In genomic region chr15:101132761-101133160, GRCm38 (mm10) we compare ENCODE assay signal across 12 mouse cellular contexts. TPM values are rescaled to one million over a fixed set of nuclear protein-coding genes. Genes with fewer than 3 reads are reported as not detected.
DNase-seq lines count a peak whose midpoint lies in the region; ATAC-seq and TF ChIP-seq lines count a peak whose summit lies in the region.
"Had no signal": no experiment of that assay in that cellular context is flagged by ENCODE, and none has a peak within 500 bp of the region (broad histone marks: within the 10 kb centered on the region; RNA-seq: fewer than 3 reads in every experiment).

No protein-coding gene starts in this region.

- DNase-seq in heart, adult 11 months, result peak; percentile 93
- no peak for DNase-seq in kidney, adult 18-20 months
- no peak for DNase-seq in spleen, adult 2 months (ENCODE audit: low read depth in 1 of 2, low spot score in 2 of 2)
- DNase-seq in spleen, postnatal 4 days (ENCODE audit: low spot score in 2 of 2), result no peak
- DNase-seq in adrenal gland, adult (ENCODE audit: inconsistent age in 2 of 2, low spot score in 1 of 2), result no peak
- no peak for DNase-seq in c-Kit-positive CD71-positive TER-119-positive erythroid progenitor cells, embryonic 14.5 days (ENCODE audit: low spot score)
- DNase-seq: cerebellum, postnatal 10 days; heart, postnatal 36 days had no signal

- no peaks in the 10 kb centered on the region for H3K36me3 ChIP-seq in heart, embryonic 12.5 days
- H3K36me3 ChIP-seq in kidney, embryonic 15.5 days, result peaks cover 6% of the 10 kb centered on the region
- H3K36me3 ChIP-seq in spleen, adult 2 months (ENCODE audit: control insufficient read depth, insufficient read depth, low read length), result no peaks in the 10 kb centered on the region

- WGBS in heart, embryonic 12.5 days, result 63% methylated on average over 6 of the region's 6 CpGs
- WGBS in kidney, embryonic 15.5 days, result 75% methylated on average over 6 of the region's 6 CpGs
- 49% methylated on average over 6 of the region's 6 CpGs for WGBS in spleen, adult 2 months

- H3K9me3 ChIP-seq in heart, embryonic 12.5 days (replicated peaks), result no peaks in the 10 kb centered on the region; the same call in 1 of the 2 replicates
- no peaks in the 10 kb centered on the region for H3K9me3 ChIP-seq in kidney, embryonic 15.5 days (replicated peaks)

- H3K9ac ChIP-seq in heart, embryonic 12.5 days, result no peak overlapping the region
- no peak overlapping the region for H3K9ac ChIP-seq in kidney, embryonic 15.5 days

- H3K4me2 ChIP-seq in heart, embryonic 12.5 days, result no peak overlapping the region
- H3K4me2 ChIP-seq in kidney, embryonic 15.5 days, result no peak overlapping the region

- peaks cover 60% of the 10 kb centered on the region for H3K27me3 ChIP-seq in heart, embryonic 12.5 days (replicated peaks)
- H3K27me3 ChIP-seq in kidney, embryonic 15.5 days, result peaks cover 30% of the 10 kb centered on the region
- peaks cover 7% of the 10 kb centered on the region for H3K27me3 ChIP-seq in spleen, adult 2 months (ENCODE audit: control insufficient read depth, insufficient read depth, low read length)

- TF ChIP-seq POLR2A in spleen, adult 2 months (IDR thresholded peaks at IDR 0.05; ENCODE audit: low read depth, low read length), result no peak

- H3K27ac ChIP-seq in heart, embryonic 12.5 days (ENCODE audit: poor library complexity, severe bottlenecking), result no peak overlapping the region
- peak overlapping the region; percentile 76 for H3K27ac ChIP-seq in kidney, embryonic 15.5 days
- H3K27ac ChIP-seq in spleen, adult 2 months (ENCODE audit: insufficient read depth, low read length), result peak overlapping the region; percentile 11; the same call in 1 of the 2 replicates

- no peak overlapping the region for H3K4me3 ChIP-seq in heart, embryonic 12.5 days
- H3K4me3 ChIP-seq in kidney, embryonic 15.5 days (replicated peaks), result no peak overlapping the region
- no peak overlapping the region for H3K4me3 ChIP-seq in spleen, adult 2 months (ENCODE audit: extremely low read depth, insufficient read depth, insufficient read length)

- TF ChIP-seq CTCF in spleen, adult 2 months (IDR thresholded peaks at IDR 0.05; ENCODE audit: extremely low read depth, insufficient read depth, insufficient read length, insufficient replicate concordance), result no peak

- ATAC-seq in heart, embryonic 12.5 days (ENCODE audit: insufficient number of reproducible peaks, low FRiP score), result no peak
- no peak for ATAC-seq in kidney, embryonic 15.5 days (replicated peaks; ENCODE audit: low FRiP score)

- peaks cover 50% of the 10 kb centered on the region for H3K4me1 ChIP-seq in heart, embryonic 12.5 days (replicated peaks)
- H3K4me1 ChIP-seq in kidney, embryonic 15.5 days, result peaks cover 77% of the 10 kb centered on the region
- peaks cover 11% of the 10 kb centered on the region; the same call in 1 of the 2 replicates for H3K4me1 ChIP-seq in spleen, adult 2 months (ENCODE audit: control insufficient read depth, insufficient read depth, insufficient read length)

RNA-seq across cellular contexts. Expression of gene Acvrl1, which starts 4.4 kb away (rescaled TPM):
- polyA plus RNA-seq in heart, embryonic 12.5 days (2016; fragmentation: Nextera tagmentation; extraction: Ambion mirVana), result 3.1 and 3.6 TPM in 2 replicates
- polyA plus RNA-seq in kidney, embryonic 15.5 days (2015; fragmentation: Nextera tagmentation; extraction: Ambion mirVana), result 17.2 and 18.4 TPM in 2 replicates
- polyA plus RNA-seq in spleen, adult 2 months (2012; rRNA removed), result 27.8 and 28.9 TPM in 2 replicates

RNA-seq across cellular contexts. Expression of gene Ankrd33, which starts 17.2 kb away (rescaled TPM):
- polyA plus RNA-seq in heart, embryonic 12.5 days (2016; fragmentation: Nextera tagmentation; extraction: Ambion mirVana), result not detected in 2 replicates
- not detected in 2 replicates for polyA plus RNA-seq in kidney, embryonic 15.5 days (2015; fragmentation: Nextera tagmentation; extraction: Ambion mirVana)
- not detected in 2 replicates for polyA plus RNA-seq in spleen, adult 2 months (2012; rRNA removed)
- polyA plus RNA-seq: frontal cortex, adult 2 months; liver, adult 2 months had no signal

RNA-seq across cellular contexts. Expression of gene Acvr1b, which starts 41.1 kb away (rescaled TPM):
- polyA plus RNA-seq in heart, embryonic 12.5 days (2016; fragmentation: Nextera tagmentation; extraction: Ambion mirVana), result 6.8 TPM in 2 replicates
- 6.2 and 6.4 TPM in 2 replicates for polyA plus RNA-seq in kidney, embryonic 15.5 days (2015; fragmentation: Nextera tagmentation; extraction: Ambion mirVana)
- polyA plus RNA-seq in spleen, adult 2 months (2012; rRNA removed), result 17.9 and 20.2 TPM in 2 replicates

RNA-seq across cellular contexts. Expression of gene Fignl2, which starts 54.4 kb away (rescaled TPM):
- polyA plus RNA-seq in heart, embryonic 12.5 days (2016; fragmentation: Nextera tagmentation; extraction: Ambion mirVana), result 0.10 and 0.15 TPM in 2 replicates
- 0.22 and 0.44 TPM in 2 replicates for polyA plus RNA-seq in kidney, embryonic 15.5 days (2015; fragmentation: Nextera tagmentation; extraction: Ambion mirVana)
- 2.2 and 2.6 TPM in 2 replicates for polyA plus RNA-seq in spleen, adult 2 months (2012; rRNA removed)
